16 mouse cellular contexts compared by ENCODE assay signal in genomic region chr15:102346444-102346843, GRCm38 (mm10). TPM values are rescaled to one million over a fixed set of nuclear protein-coding genes. Genes with fewer than 3 reads are reported as not detected.
"Had no signal": no experiment of that assay in that cellular context is flagged by ENCODE, and none has a peak within 500 bp of the region (broad histone marks: within the 10 kb centered on the region; RNA-seq: fewer than 3 reads in every experiment).

No protein-coding gene starts in this region.

- H3K27me3 ChIP-seq: limb, embryonic 13.5 days; midbrain, embryonic 12.5 days; neural tube, embryonic 13.5 days had no signal

- H3K9ac ChIP-seq: limb, embryonic 13.5 days; liver, embryonic 14.5 days; midbrain, embryonic 12.5 days; neural tube, embryonic 13.5 days had no signal

- H3K9me3 ChIP-seq: limb, embryonic 13.5 days; midbrain, embryonic 12.5 days; neural tube, embryonic 13.5 days had no signal

- DNase-seq: kidney, adult 9 months; kidney, postnatal 36 days; left cerebral cortex, postnatal 4 days; retina, postnatal 1 day; right cerebral cortex, postnatal 4 days; spleen, adult 18-20 months; thymus, postnatal 14 days had no signal

- ATAC-seq: lung, postnatal 0 days; midbrain, embryonic 16.5 days had no signal

- H3K4me2 ChIP-seq: limb, embryonic 13.5 days; midbrain, embryonic 12.5 days; neural tube, embryonic 13.5 days had no signal

- H3K4me3 ChIP-seq: layer of hippocampus, adult 2 months; limb, embryonic 13.5 days; midbrain, embryonic 12.5 days; neural tube, embryonic 13.5 days had no signal

- H3K27ac ChIP-seq: kidney, postnatal 0 days; layer of hippocampus, adult 2 months; limb, embryonic 13.5 days; liver, embryonic 14.5 days; midbrain, embryonic 12.5 days; neural tube, embryonic 13.5 days had no signal

RNA-seq across cellular contexts. Expression of gene Sp7, which starts 20.5 kb away (rescaled TPM):
- polyA plus RNA-seq: liver, adult 2 months; lung, postnatal 0 days had no signal
